Mouse (Mus musculus) lung, postnatal 0 days (tissue): ENCODE results near the gene Dlg2. TPM values are rescaled to one million over a fixed set of nuclear protein-coding genes. Genes with fewer than 3 reads are reported as not detected.

Source experiments
- ATAC-seq: fragments of 200-750 bp; cut with Nextera tagmentation; 2 replicates; pipeline ENCODE4 v1.8.0; 2017; ENCODE audit warnings: moderate library complexity
- DNase-seq: peaks from one replicate; pipeline ENCODE4 v3.0.0-alpha.2; 2016; ENCODE audit warnings: low spot score
- H3K27ac ChIP-seq: fragments of 300-500 bp; sonication (generic); 2 replicates; pipeline ENCODE4 v1.5.1; 2014; ENCODE audit warnings: antibody characterized with exemption, mild to moderate bottlenecking, low read length, mixed read lengths
- H3K27me3 ChIP-seq: fragments of 300-500 bp; sonication (generic); replicated peaks from 2 replicates; pipeline ENCODE4 v1.6.1; 2014; ENCODE audit warnings: low read length, mixed read lengths; ENCODE audit not compliant: insufficient read depth
- H3K36me3 ChIP-seq: fragments of 300-500 bp; sonication (generic); 2 replicates; pipeline ENCODE4 v1.6.1; 2014; ENCODE audit warnings: low read length, mixed read lengths; ENCODE audit not compliant: insufficient read depth
- H3K4me1 ChIP-seq: fragments of 300-500 bp; sonication (generic); 2 replicates; pipeline ENCODE4 v1.6.1; 2014; ENCODE audit warnings: antibody characterized with exemption, low read depth, low read length, mixed read lengths; ENCODE audit not compliant: insufficient read depth
- H3K4me2 ChIP-seq: fragments of 300-500 bp; sonication (generic); replicated peaks from 2 replicates; pipeline ENCODE4 v1.6.1; 2014; ENCODE audit warnings: low read depth, mild to moderate bottlenecking, low read length, moderate library complexity, mixed read lengths
- H3K4me3 ChIP-seq: fragments of 300-500 bp; sonication (generic); 2 replicates; pipeline ENCODE4 v1.5.1; 2014; ENCODE audit warnings: low read depth, low read length
- H3K9ac ChIP-seq: fragments of 300-500 bp; sonication (generic); replicated peaks from 2 replicates; pipeline ENCODE4 v1.6.1; 2014; ENCODE audit warnings: low read depth, mild to moderate bottlenecking
- H3K9me3 ChIP-seq: fragments of 300-500 bp; sonication (generic); 2 replicates; pipeline ENCODE4 v1.6.1; 2016; ENCODE audit warnings: low read length, mixed read lengths
- CTCF ChIP-seq: IDR thresholded peaks from 2 replicates; pipeline ENCODE4 v1.5.1; 2016; ENCODE audit warnings: antibody characterized with exemption, mild to moderate bottlenecking
- EP300 ChIP-seq: IDR thresholded peaks from 2 replicates; pipeline ENCODE4 v1.6.1; 2016; ENCODE audit warnings: antibody characterized with exemption, mild to moderate bottlenecking, control low read depth
- WGBS: fragments of 180-500 bp; shearing (Covaris S2); extraction: QIAGEN DNeasy Blood & Tissue Kit; methylation state at CpG from one replicate; pipeline ENCODE4 v1.1.7; 2014; 5-methylcytosine and 5-hydroxymethylcytosine counted together
- polyA plus RNA-seq: library from polyadenylated mRNA; unstranded; fragments of >200 nt; fragmentation: Nextera tagmentation; extraction: Ambion mirVana; gene quantifications from 2 replicates; pipeline ENCODE4 v1.2.1, GENCODE M21; 2015

Dlg2 gene
- polyA plus RNA-seq, 1 experiment from 2014 or later: 0.43 TPM

- Histone ChIP-seq H3K27me3 (no peaks in the 10 kb centered on the region), H3K4me2 (peak overlapping the region; percentile 86), H3K4me3 (peak overlapping the region; percentile 99), H3K9me3 (no peaks in the 10 kb centered on the region), H3K4me1 (no peaks in the 10 kb centered on the region; the same call in 1 of the 2 replicates), H3K27ac (peak overlapping the region; percentile 99), H3K9ac (peak overlapping the region; percentile 96), H3K36me3 (no peaks in the 10 kb centered on the region)
- under 1% methylated on average over 86 of the region's 123 CpGs for WGBS
- peak; percentile 84 for DNase-seq
- peak; percentile 74 for ATAC-seq
- no peak for TF ChIP-seq EP300
- peak; percentile 63 for TF ChIP-seq CTCF
Measured at GRCm38 (mm10) chr7:90443101-90444091, 33.1 kb upstream of the Dlg2 start.

- Histone ChIP-seq H3K9ac (peak overlapping the region; percentile 96), H3K27me3 (no peaks in the 10 kb centered on the region), H3K36me3 (no peaks in the 10 kb centered on the region), H3K27ac (peak overlapping the region; percentile 99; the same call in 1 of the 2 replicates), H3K9me3 (no peaks in the 10 kb centered on the region), H3K4me3 (peak overlapping the region; percentile 99), H3K4me2 (peak overlapping the region; percentile 86), H3K4me1 (no peaks in the 10 kb centered on the region; the same call in 1 of the 2 replicates)
- ATAC-seq: no peak
- WGBS: 2% methylated on average over 6 of the region's 6 CpGs
- TF ChIP-seq EP300: no peak
- no peak for TF ChIP-seq CTCF
- no peak for DNase-seq
Measured at GRCm38 (mm10) chr7:90444206-90444605, 32.3 kb upstream of the Dlg2 start.

GRCm38 (mm10) chr7:90456149-90456844 is 20.2 kb upstream of the Dlg2 start:
- H3K4me2 ChIP-seq: peak overlapping the region; percentile 77
- peaks cover 2% of the 10 kb centered on the region; the same call in 1 of the 2 replicates for H3K36me3 ChIP-seq
- 21% methylated on average over 7 of the region's 7 CpGs for WGBS
- ATAC-seq (no peak), DNase-seq (no peak)
- TF ChIP-seq CTCF: no peak
- TF ChIP-seq EP300: no peak
- peaks cover 6% of the 10 kb centered on the region; the same call in 1 of the 2 replicates for H3K4me1 ChIP-seq
- H3K9me3 ChIP-seq: no peaks in the 10 kb centered on the region
- H3K9ac ChIP-seq: peak overlapping the region; percentile 51; the same call in 1 of the 2 replicates
- H3K27me3 ChIP-seq: no peaks in the 10 kb centered on the region
- no peak overlapping the region for H3K27ac ChIP-seq
- H3K4me3 ChIP-seq: peak overlapping the region; percentile 73

GRCm38 (mm10) chr7:90456845-90457468 is 19.5 kb upstream of the Dlg2 start, which contains the start of gene Tmem126a:
Gene Tmem126a (minus strand): TSS chr7:90457229.
- Histone ChIP-seq H3K9me3 (no peaks in the 10 kb centered on the region), H3K4me3 (peak within 1 kb of the TSS; percentile 73), H3K27ac (peak within 1 kb of the TSS; percentile 85), H3K9ac (peak within 1 kb of the TSS; percentile 51), H3K4me2 (peak within 1 kb of the TSS; percentile 77), H3K27me3 (no peaks in the 10 kb centered on the region), H3K4me1 (peaks cover 6% of the 10 kb centered on the region; the same call in 1 of the 2 replicates), H3K36me3 (no peaks in the 10 kb centered on the region)
- under 1% methylated on average over 41 of the region's 41 CpGs for WGBS
- peak; percentile 97 for ATAC-seq
- DNase-seq: peak; percentile 95
- TF ChIP-seq CTCF: peak; percentile 65
- no peak for TF ChIP-seq EP300

GRCm38 (mm10) chr7:90457517-90457916 is 19.0 kb upstream of the Dlg2 start:
- H3K27me3 ChIP-seq: no peaks in the 10 kb centered on the region
- 10% methylated on average over 10 of the region's 10 CpGs for WGBS
- ATAC-seq (peak; percentile 36; the same call in 1 of the 2 replicates), DNase-seq (peak; percentile 45)
- no peaks in the 10 kb centered on the region for H3K36me3 ChIP-seq
- H3K4me3 ChIP-seq: peak overlapping the region; percentile 73
- peak overlapping the region; percentile 85 for H3K27ac ChIP-seq
- H3K9me3 ChIP-seq: no peaks in the 10 kb centered on the region
- peak overlapping the region; percentile 51 for H3K9ac ChIP-seq
- peaks cover 6% of the 10 kb centered on the region; the same call in 1 of the 2 replicates for H3K4me1 ChIP-seq
- TF ChIP-seq EP300 (no peak), CTCF (peak; percentile 37)
- H3K4me2 ChIP-seq: peak overlapping the region; percentile 77
